Mouse (Mus musculus) testis, adult 2 months (tissue): ENCODE data around the gene Rgs9bp.
"Not testable (repeated sequence)": the region's sequence is repeated elsewhere in the genome, so short reads cannot be mapped to it uniquely, and the experiment has no call there.

Experiments
- CTCF ChIP-seq: fragments of 200-500 bp; IDR thresholded peaks from 2 replicates; pipeline ENCODE4 v1.5.1; 2012; ENCODE audit warnings: low read depth, mild to moderate bottlenecking, inconsistent platforms, low read length, moderate library complexity; ENCODE audit not compliant: control insufficient read depth, insufficient read depth, insufficient replicate concordance
- POLR2A ChIP-seq: fragments of 200-500 bp; IDR thresholded peaks from 2 replicates; pipeline ENCODE4 v1.6.1; 2012; ENCODE audit warnings: low read depth, mild to moderate bottlenecking, inconsistent platforms, low read length, moderate library complexity; ENCODE audit not compliant: control insufficient read depth

DNA sequence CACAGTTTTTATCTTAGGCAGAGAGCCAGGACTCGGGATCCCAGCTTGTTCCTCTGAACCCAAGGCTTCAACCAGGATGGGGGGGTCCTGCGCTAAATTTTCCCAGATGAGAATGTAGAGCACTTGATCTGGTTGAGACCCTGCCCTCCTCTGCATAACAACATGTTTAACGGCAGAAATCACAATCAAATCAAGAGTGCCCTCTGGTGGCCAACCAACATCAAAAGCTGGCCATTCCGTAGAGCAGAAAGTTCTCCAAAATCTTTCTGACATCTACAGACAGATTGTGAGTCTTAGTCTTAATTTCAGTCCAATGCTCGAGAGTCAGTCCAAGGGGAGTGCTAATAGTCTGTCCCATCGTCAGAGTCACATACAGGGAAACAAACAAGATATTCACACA is 14.5 kb downstream of the Rgs9bp start:
- TF ChIP-seq CTCF, POLR2A: not testable (repeated sequence)
